Mouse (Mus musculus) heart, embryonic 14.5 days (tissue): Measurements from ENCODE around the gene 1700042G07Rik. TPM values are rescaled to one million over a fixed set of nuclear protein-coding genes. Genes with fewer than 3 reads are reported as not detected.
A peak's percentile ranks its signal among the peaks of the same experiment; 100 is the strongest.

Source experiments
- ATAC-seq: fragments of 200-750 bp; cut with Nextera tagmentation; 2 replicates; pipeline ENCODE4 v1.8.0; 2017; ENCODE audit warnings: low read depth, moderate TSS enrichment; ENCODE audit not compliant: insufficient number of reproducible peaks, insufficient read depth, low FRiP score
- H3K27ac ChIP-seq, 2 experiments: fragments of 200-500 bp in 1 of 2; fragments of 300-500 bp in 1 of 2; sonication (generic) in 1 of 2; replicated peaks in 1 of 2; 2 replicates each; pipeline ENCODE4 v1.5.1; 2012 to 2014; ENCODE audit warnings: low read depth in 2 of 2, low read length in 2 of 2, control low read depth in 1 of 2, mild to moderate bottlenecking in 1 of 2, mixed read lengths in 1 of 2; ENCODE audit not compliant: control insufficient read depth in 1 of 2, insufficient read depth in 1 of 2
- H3K27me3 ChIP-seq: fragments of 300-500 bp; sonication (generic); 2 replicates; pipeline ENCODE4 v1.6.1; 2014; ENCODE audit warnings: mild to moderate bottlenecking, low read length, control low read depth; ENCODE audit not compliant: control insufficient read depth, insufficient read depth
- H3K36me3 ChIP-seq: fragments of 300-500 bp; sonication (generic); 2 replicates; pipeline ENCODE4 v1.6.1; 2014; ENCODE audit warnings: mild to moderate bottlenecking, control low read depth, low read length, mixed read lengths; ENCODE audit not compliant: control insufficient read depth, insufficient read depth
- H3K4me1 ChIP-seq, 2 experiments: fragments of 200-500 bp in 1 of 2; fragments of 300-500 bp in 1 of 2; sonication (generic) in 1 of 2; 2 replicates each; pipeline ENCODE4 v1.6.1; 2012 to 2014; ENCODE audit warnings: low read length in 2 of 2, control low read depth in 1 of 2, mixed read lengths in 1 of 2; ENCODE audit not compliant: control insufficient read depth in 2 of 2, insufficient read depth in 2 of 2
- H3K4me2 ChIP-seq: fragments of 300-500 bp; sonication (generic); 2 replicates; pipeline ENCODE4 v1.6.1; 2014; ENCODE audit warnings: mild to moderate bottlenecking, low read length
- H3K4me3 ChIP-seq, 2 experiments: fragments of 200-500 bp in 1 of 2; fragments of 300-500 bp in 1 of 2; sonication (generic) in 1 of 2; 2 replicates each; pipeline ENCODE4 v1.5.1; 2012 to 2014; ENCODE audit warnings: low read length in 2 of 2, mild to moderate bottlenecking in 2 of 2, control low read depth in 1 of 2, low read depth in 1 of 2, moderate library complexity in 1 of 2; ENCODE audit not compliant: control insufficient read depth in 1 of 2, insufficient read depth in 1 of 2
- H3K9ac ChIP-seq: fragments of 300-500 bp; sonication (generic); 2 replicates; pipeline ENCODE4 v1.6.1; 2014; ENCODE audit warnings: mild to moderate bottlenecking, low read length
- H3K9me3 ChIP-seq: fragments of 300-500 bp; sonication (generic); 2 replicates; pipeline ENCODE4 v1.6.1; 2016; ENCODE audit warnings: low read length, control low read depth; ENCODE audit not compliant: control insufficient read depth
- WGBS: fragments of 180-500 bp; shearing (Covaris S2); extraction: QIAGEN DNeasy Blood & Tissue Kit; methylation state at CpG from one replicate; pipeline ENCODE4 v1.1.7; 2014; 5-methylcytosine and 5-hydroxymethylcytosine counted together
- polyA plus RNA-seq: library from polyadenylated mRNA; unstranded; fragments of >200 nt; fragmentation: Nextera tagmentation; extraction: Ambion mirVana; gene quantifications from 2 replicates; pipeline ENCODE4 v1.2.1, GENCODE M21; 2014

Gene 1700042G07Rik
- polyA plus RNA-seq, 1 experiment from 2014 or later = not detected

DNA sequence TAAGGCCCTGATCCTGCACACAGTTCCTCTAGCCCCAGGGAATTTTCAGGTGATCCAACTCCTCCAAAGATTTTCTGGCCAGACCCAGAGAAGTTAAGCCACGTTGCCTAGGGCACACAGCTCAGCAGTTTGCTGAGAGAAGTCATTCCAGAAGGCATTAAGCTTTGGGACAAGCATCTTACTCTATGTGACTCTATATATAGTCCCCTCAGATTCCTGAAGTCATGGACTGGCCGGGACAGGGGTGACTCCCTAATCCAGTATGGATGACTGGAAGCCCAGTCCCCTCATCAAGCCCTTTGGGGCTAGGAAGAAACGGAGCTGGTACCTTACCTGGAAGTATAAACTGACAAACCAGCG is 22.3 kb upstream of the 1700042G07Rik start:
- H3K27me3 ChIP-seq = no peaks in the 10 kb centered on the region
- peaks cover 44% of the 10 kb centered on the region for H3K36me3 ChIP-seq
- H3K9me3 ChIP-seq = no peaks in the 10 kb centered on the region
- no peak; the same call in 1 of the 2 replicates for ATAC-seq
- H3K27ac ChIP-seq = peak overlapping the region; percentile 79 to 87
- 8% methylated on average over 4 of the region's 4 CpGs for WGBS
- H3K4me2 ChIP-seq = peak overlapping the region; percentile 81
- peak overlapping the region; percentile 97 for H3K9ac ChIP-seq
- H3K4me3 ChIP-seq = peak overlapping the region; percentile 85 to 99
- H3K4me1 ChIP-seq = peaks cover 7 to 15% of the 10 kb centered on the region in 2 experiments

DNA sequence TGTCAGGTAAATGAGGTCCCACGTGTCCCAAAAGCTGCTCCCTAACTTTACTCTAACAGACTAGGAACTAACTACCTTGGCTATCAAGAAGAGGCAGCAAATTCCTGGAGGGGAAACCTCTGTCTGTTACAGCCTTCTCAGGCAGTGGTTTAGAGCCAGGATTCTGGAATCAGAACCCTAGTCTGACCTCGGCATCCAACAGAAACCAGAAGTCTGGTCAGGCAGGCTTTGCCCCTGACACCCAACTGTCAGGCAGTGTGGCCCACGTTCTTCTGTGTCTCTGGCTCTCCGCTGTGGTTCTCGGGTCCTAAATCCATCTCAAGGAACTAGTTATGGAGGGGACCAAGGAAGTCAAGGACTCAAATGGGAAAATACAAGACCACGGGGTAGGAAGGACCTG is 21.9 kb upstream of the 1700042G07Rik start, which contains the start of gene Lurap1:
Gene Lurap1 (minus strand): TSS at position 101 of the 400 bp plus-strand sequence.
- H3K9me3 ChIP-seq = no peaks in the 10 kb centered on the region
- peak within 1 kb of the TSS; percentile 87 to 97 for H3K27ac ChIP-seq
- H3K4me3 ChIP-seq = peak within 1 kb of the TSS; percentile 85 to 99
- H3K4me2 ChIP-seq = peak within 1 kb of the TSS; percentile 81
- no peaks in the 10 kb centered on the region for H3K27me3 ChIP-seq
- no peak for ATAC-seq
- H3K4me1 ChIP-seq = peaks cover 7 to 15% of the 10 kb centered on the region in 2 experiments
- H3K36me3 ChIP-seq = peaks cover 48% of the 10 kb centered on the region
- 69% methylated on average over 6 of the region's 6 CpGs for WGBS
- peak within 1 kb of the TSS; percentile 97 for H3K9ac ChIP-seq

GRCm38 (mm10) chr4:116152702-116153101 is 20.5 kb upstream of the 1700042G07Rik start:
- ATAC-seq = no peak

DNA sequence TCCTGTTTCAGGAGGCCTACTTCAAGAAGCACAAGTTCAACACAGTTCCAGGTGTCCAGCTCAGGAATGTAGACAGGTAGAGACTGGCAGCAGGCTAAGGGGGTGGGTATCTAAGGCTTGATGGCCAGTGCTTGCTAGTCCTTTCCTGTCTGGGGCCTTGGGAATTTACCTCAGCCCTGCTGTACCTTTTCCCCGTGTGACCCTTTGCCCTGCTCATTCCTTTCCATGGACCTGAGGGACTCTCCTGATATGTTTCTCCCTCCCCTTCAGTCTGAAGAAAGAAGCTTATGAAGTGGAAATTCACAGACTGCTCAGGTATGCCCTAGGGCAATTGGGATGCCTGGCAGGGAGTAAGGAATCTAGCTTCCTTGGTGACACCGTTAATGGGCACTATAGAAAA is 15.3 kb upstream of the 1700042G07Rik start:
- 89% methylated on average over 2 of the region's 2 CpGs for WGBS
- no peak overlapping the region for H3K27ac ChIP-seq
- H3K27me3 ChIP-seq = no peaks in the 10 kb centered on the region

More at GRCm38 (mm10) chr4:116152702-116153101, 20.5 kb upstream of the 1700042G07Rik start:
- Histone ChIP-seq H3K27ac (no peak overlapping the region), H3K4me2 (no peak overlapping the region), H3K4me1 (peaks cover 7 to 15% of the 10 kb centered on the region in 2 experiments), H3K9ac (no peak overlapping the region), H3K4me3 (no peak overlapping the region), H3K9me3 (no peaks in the 10 kb centered on the region), H3K36me3 (peaks cover 63% of the 10 kb centered on the region), H3K27me3 (no peaks in the 10 kb centered on the region)
- WGBS = 92% methylated on average over 15 of the region's 15 CpGs

DNA sequence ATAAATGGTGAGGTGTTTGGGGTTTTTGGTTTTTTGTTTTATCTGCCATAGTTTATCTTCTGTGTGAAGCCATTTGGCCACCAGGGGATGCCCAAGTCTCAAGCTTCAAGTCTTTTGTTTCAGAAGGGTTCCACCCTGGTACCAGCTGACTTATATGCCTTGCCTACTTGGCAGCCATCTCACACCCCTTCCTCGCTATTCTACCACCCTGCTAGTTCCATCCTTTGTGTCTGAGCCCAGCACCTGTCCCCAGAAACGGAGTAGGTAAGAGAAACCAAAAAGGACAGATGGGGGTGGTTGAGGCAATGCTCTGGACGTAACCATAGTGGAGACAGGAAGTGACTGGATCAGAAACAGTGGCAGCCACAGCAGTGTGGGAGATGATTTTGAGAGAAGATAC is 13.3 kb upstream of the 1700042G07Rik start:
- H3K9ac ChIP-seq = no peak overlapping the region
- H3K4me2 ChIP-seq = no peak overlapping the region
- H3K4me1 ChIP-seq = peaks cover 4 to 10% of the 10 kb centered on the region in 2 experiments; a peak in 3 of 4 replicates
- no peak for ATAC-seq
- no peaks in the 10 kb centered on the region for H3K9me3 ChIP-seq
- H3K27ac ChIP-seq = no peak overlapping the region
- peaks cover 58% of the 10 kb centered on the region for H3K36me3 ChIP-seq
- no peaks in the 10 kb centered on the region for H3K27me3 ChIP-seq
- WGBS = 72% methylated on average over 3 of the region's 3 CpGs
- H3K4me3 ChIP-seq = no peak overlapping the region

More for the DNA sequence above, 15.3 kb upstream of the 1700042G07Rik start:
- no peak for ATAC-seq
- H3K4me2 ChIP-seq = no peak overlapping the region
- H3K4me3 ChIP-seq = no peak overlapping the region
- H3K4me1 ChIP-seq = peaks cover 4 to 9% of the 10 kb centered on the region in 2 experiments; a peak in 3 of 4 replicates
- H3K36me3 ChIP-seq = peaks cover 78% of the 10 kb centered on the region
- no peak overlapping the region for H3K9ac ChIP-seq
- H3K9me3 ChIP-seq = no peaks in the 10 kb centered on the region

DNA sequence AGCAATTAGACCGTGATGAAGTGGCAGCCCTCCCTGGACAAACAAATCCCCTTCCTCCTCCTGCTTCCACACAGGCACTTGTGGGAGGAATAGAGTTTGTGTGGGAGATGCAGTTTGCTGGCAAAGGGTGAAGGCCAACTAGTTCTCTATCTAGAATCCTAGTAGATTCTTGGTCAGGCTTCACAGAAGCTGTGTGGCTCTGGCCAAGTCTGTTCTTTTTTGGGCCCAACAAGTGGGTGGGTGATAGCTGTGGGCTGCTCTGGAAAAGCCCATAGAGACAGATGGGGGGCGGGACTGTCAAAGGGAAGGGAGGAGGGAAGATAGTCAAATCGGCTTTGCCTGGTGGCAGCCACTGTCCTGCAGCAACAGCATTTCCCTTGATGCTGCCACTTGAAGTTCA is 12.4 kb upstream of the 1700042G07Rik start:
- Histone ChIP-seq H3K9me3 (no peaks in the 10 kb centered on the region), H3K9ac (no peak overlapping the region), H3K27me3 (no peaks in the 10 kb centered on the region), H3K4me3 (no peak overlapping the region), H3K36me3 (peaks cover 49% of the 10 kb centered on the region), H3K4me2 (no peak overlapping the region), H3K4me1 (peaks cover 4 to 13% of the 10 kb centered on the region in 2 experiments; a peak in 3 of 4 replicates), H3K27ac (peak overlapping the region; percentile 15 to 35; a peak in 3 of 4 replicates)
- WGBS = 46% methylated on average over 3 of the region's 3 CpGs
- ATAC-seq = no peak

- H3K4me3 ChIP-seq = no peak overlapping the region
- no peak overlapping the region for H3K27ac ChIP-seq
- 55% methylated on average over 4 of the region's 4 CpGs for WGBS
- no peak overlapping the region for H3K9ac ChIP-seq
- no peaks in the 10 kb centered on the region for H3K9me3 ChIP-seq
- ATAC-seq = no peak
- peaks cover 35% of the 10 kb centered on the region for H3K36me3 ChIP-seq
- H3K4me2 ChIP-seq = no peak overlapping the region
- peaks cover 4 to 13% of the 10 kb centered on the region in 2 experiments; a peak in 3 of 4 replicates for H3K4me1 ChIP-seq
- no peaks in the 10 kb centered on the region for H3K27me3 ChIP-seq
Measured at GRCm38 (mm10) chr4:116162142-116162541, 11.0 kb upstream of the 1700042G07Rik start.
